16 mouse cellular contexts compared by ENCODE assay signal in genomic region chr2:18116432-18116831, GRCm38 (mm10).
A peak's percentile ranks its signal among the peaks of the same experiment; 100 is the strongest.
DNase-seq lines count a peak whose midpoint lies in the region.
"Had no signal": no experiment of that assay in that cellular context is flagged by ENCODE, and none has a peak within 500 bp of the region (broad histone marks: within the 10 kb centered on the region; RNA-seq: fewer than 3 reads in every experiment).

No protein-coding gene starts in this region.

- intact Hi-C loops in left cerebral cortex, postnatal 36 days (cut with DNase I): no loop called here

- peak; percentile 25 for DNase-seq in urinary bladder, adult 2 months (ENCODE audit: low spot score)
- DNase-seq in urinary bladder, postnatal 4 days (ENCODE audit: low spot score in 2 of 2): no peak
- peak; percentile 37 for DNase-seq in R1 (ENCODE audit: low read depth, low spot score)
- peak; percentile 10 for DNase-seq in fat pad, adult 2 months (ENCODE audit: extremely low read depth, low read depth, low spot score)
- DNase-seq in urinary bladder, postnatal 36 days (ENCODE audit: low spot score in 2 of 2): peak; percentile 29 to 42
- DNase-seq in left cerebral cortex, postnatal 36 days (ENCODE audit: low spot score in 2 of 2): no peak
- no peak for DNase-seq in liver
- DNase-seq in cerebellum, postnatal 25 days: no peak
- DNase-seq: adrenal gland, postnatal 25 days; cerebellum, adult 2 months; cerebellum, postnatal 14 days; forebrain, postnatal 0 days; gastrocnemius, adult 2 months; gastrocnemius, postnatal 25 days; heart, adult 18-20 months; heart, postnatal 14 days had no signal

Comparison
In these comparisons a context has a peak if more than half of its experiments do, and no peak if none do; other contexts are left out.
1. DNase-seq: peak in urinary bladder, adult 2 months (single experiment), R1 (single experiment), fat pad, adult 2 months (single experiment) and urinary bladder, postnatal 36 days (2 of 2); none in urinary bladder, postnatal 4 days (0 of 2), left cerebral cortex, postnatal 36 days (0 of 2), liver (single experiment) and cerebellum, postnatal 25 days (0 of 2).